Mouse (Mus musculus): ENCODE data around the gene Adcy3. TPM values are rescaled to one million over a fixed set of nuclear protein-coding genes. Genes with fewer than 3 reads are reported as not detected.
"Not testable (repeated sequence)": the region's sequence is repeated elsewhere in the genome, so short reads cannot be mapped to it uniquely, and the experiment has no call there.

Gene Adcy3
- total RNA-seq, 2 experiments from 2014 or later = 50.9 to 53.0 TPM

- DNase-seq (ENCODE audit: low spot score in 2 of 2) = no peak
These were observed 104.6 kb downstream of the Adcy3 start for GRCm38 (mm10) chr12:4237481-4237880.

- not testable (repeated sequence) for DNase-seq (ENCODE audit: low spot score in 2 of 2)
These were observed 107.4 kb downstream of the Adcy3 start for GRCm38 (mm10) chr12:4240281-4240680.

GRCm38 (mm10) chr12:4243805-4244204 is 110.9 kb downstream of the Adcy3 start:
- DNase-seq (ENCODE audit: low spot score in 2 of 2) = no peak

GRCm38 (mm10) chr12:4245742-4246141 is 112.8 kb downstream of the Adcy3 start:
- DNase-seq (ENCODE audit: low spot score in 2 of 2) = no peak

- DNase-seq (ENCODE audit: low spot score in 2 of 2) = no peak
These were observed 116.9 kb downstream of the Adcy3 start for GRCm38 (mm10) chr12:4249786-4250185.

GRCm38 (mm10) chr12:4252742-4253655 is 120.1 kb downstream of the Adcy3 start:
- peak in 1 of 2 experiments; percentile 46 for DNase-seq (ENCODE audit: low spot score in 2 of 2)

Other genes starting within 250 kb of the Adcy3 start
- gene Pomc, start 178.2 kb upstream of the Adcy3 start, total RNA-seq (2021) = 1 to 10 TPM; 2.3 to 2.4 TPM
- 10 to 100 TPM; 91.9 to 92.3 TPM for gene Efr3b, start 94.2 kb upstream of the Adcy3 start, total RNA-seq (2021)
- gene Dnajc27, start 50.5 kb upstream of the Adcy3 start, total RNA-seq (2021) = 10 to 100 TPM; 82.6 to 83.9 TPM
- gene Ptrhd1, start 100.9 kb downstream of the Adcy3 start, total RNA-seq (2021) = 1 to 10 TPM; 8.0 to 8.5 TPM
- gene Cenpo, start 101.2 kb downstream of the Adcy3 start, total RNA-seq (2021) = 1 to 10 TPM; 3.5 to 4.8 TPM

Data from layer of hippocampus, adult 18-20 months (tissue).